ENCODE assay signal across 8 mouse cellular contexts in genomic region chr11:97399958-97400710, GRCm38 (mm10). TPM values are rescaled to one million over a fixed set of nuclear protein-coding genes. Genes with fewer than 3 reads are reported as not detected.
DNase-seq lines count a peak whose midpoint lies in the region; ATAC-seq and TF ChIP-seq lines count a peak whose summit lies in the region.

No protein-coding gene starts in this region.

- no peak overlapping the region for H3ac ChIP-seq in C2C12 (ENCODE audit: control insufficient read depth, insufficient read length, low read depth)

- no peak overlapping the region for H3K4me3 ChIP-seq in C2C12 (ENCODE audit: insufficient read depth, poor library complexity, severe bottlenecking)
- H3K4me3 ChIP-seq in bone marrow, adult 2 months (replicated peaks; ENCODE audit: control insufficient read depth, low read depth, low read length) = peak overlapping the region; percentile 5
- peak overlapping the region; percentile 34 for H3K4me3 ChIP-seq in embryonic facial prominence, embryonic 15.5 days (replicated peaks)
- H3K4me3 ChIP-seq in heart, embryonic 10.5 days = peak overlapping the region; percentile 54
- H3K4me3 ChIP-seq in kidney, embryonic 14.5 days (ENCODE audit: low read length) = peak overlapping the region; percentile 28; the same call in 1 of the 2 replicates

- H3K79me2 ChIP-seq in C2C12 (ENCODE audit: control insufficient read depth, insufficient read depth) = no peaks in the 10 kb centered on the region

- DNase-seq in heart, embryonic 10.5 days (ENCODE audit: low spot score) = peak; percentile 94
- peak; percentile 82 for DNase-seq in liver
- DNase-seq in spleen, postnatal 36 days (ENCODE audit: low spot score in 2 of 2) = peak; percentile 71 to 73

- WGBS in bone marrow, adult 2 months = 4% methylated on average over 23 of the region's 23 CpGs
- WGBS in embryonic facial prominence, embryonic 15.5 days = 2% methylated on average over 23 of the region's 23 CpGs
- 3% methylated on average over 23 of the region's 23 CpGs for WGBS in heart, embryonic 10.5 days
- WGBS in kidney, embryonic 14.5 days = 3% methylated on average over 23 of the region's 23 CpGs

- H3K27me3 ChIP-seq in C2C12 (ENCODE audit: control insufficient read depth, insufficient read depth, insufficient read length) = no peaks in the 10 kb centered on the region
- no peaks in the 10 kb centered on the region for H3K27me3 ChIP-seq in embryonic facial prominence, embryonic 15.5 days
- H3K27me3 ChIP-seq in heart, embryonic 10.5 days (ENCODE audit: insufficient read depth, poor library complexity, severe bottlenecking) = peaks cover 26% of the 10 kb centered on the region
- peaks cover 4% of the 10 kb centered on the region; the same call in 1 of the 2 replicates for H3K27me3 ChIP-seq in kidney, embryonic 14.5 days (ENCODE audit: control insufficient read depth, insufficient read depth, low read length)

- H3K9ac ChIP-seq in embryonic facial prominence, embryonic 15.5 days = no peak overlapping the region
- H3K9ac ChIP-seq in kidney, embryonic 14.5 days (ENCODE audit: low read depth, low read length) = no peak overlapping the region

- H3K9me3 ChIP-seq in embryonic facial prominence, embryonic 15.5 days (replicated peaks) = no peaks in the 10 kb centered on the region
- no peaks in the 10 kb centered on the region for H3K9me3 ChIP-seq in heart, embryonic 10.5 days
- H3K9me3 ChIP-seq in kidney, embryonic 14.5 days (ENCODE audit: control insufficient read depth, low read length) = no peaks in the 10 kb centered on the region

- H3K36me3 ChIP-seq in C2C12 (ENCODE audit: control insufficient read depth, insufficient read depth) = no peaks in the 10 kb centered on the region
- peaks cover 12% of the 10 kb centered on the region for H3K36me3 ChIP-seq in embryonic facial prominence, embryonic 15.5 days
- H3K36me3 ChIP-seq in heart, embryonic 10.5 days = peaks cover 19% of the 10 kb centered on the region; the same call in 1 of the 2 replicates
- peaks cover 6% of the 10 kb centered on the region; the same call in 1 of the 2 replicates for H3K36me3 ChIP-seq in kidney, embryonic 14.5 days (ENCODE audit: control insufficient read depth, insufficient read depth, low read length)

- peaks cover 1% of the 10 kb centered on the region for H3K4me1 ChIP-seq in bone marrow, adult 2 months (ENCODE audit: control insufficient read depth, insufficient read depth, low read length)
- peaks cover 25% of the 10 kb centered on the region for H3K4me1 ChIP-seq in embryonic facial prominence, embryonic 15.5 days
- H3K4me1 ChIP-seq in heart, embryonic 10.5 days = peaks cover 40% of the 10 kb centered on the region
- peaks cover 12% of the 10 kb centered on the region for H3K4me1 ChIP-seq in kidney, embryonic 14.5 days (ENCODE audit: control insufficient read depth, insufficient read depth, low read length)

- TF ChIP-seq CTCF in C2C12 (IDR thresholded peaks at IDR 0.05; ENCODE audit: control insufficient read depth, insufficient read depth, insufficient read length) = peak; percentile 94
- peak; percentile 95 for TF ChIP-seq CTCF in bone marrow, adult 2 months (IDR thresholded peaks at IDR 0.05; ENCODE audit: control insufficient read depth, insufficient read depth, low read length)

- TF ChIP-seq POLR2A in bone marrow, adult 2 months (IDR thresholded peaks at IDR 0.05; ENCODE audit: borderline replicate concordance, control insufficient read depth, low read depth, low read length) = peak; percentile 47; the same call in 1 of the 2 replicates

- H3K4me2 ChIP-seq in embryonic facial prominence, embryonic 15.5 days (replicated peaks) = peak overlapping the region; percentile 63
- peak overlapping the region; percentile 60 for H3K4me2 ChIP-seq in kidney, embryonic 14.5 days (replicated peaks; ENCODE audit: low read depth, low read length)

- no peaks in the 10 kb centered on the region for H3K79me3 ChIP-seq in C2C12 (ENCODE audit: low read depth)

- H3K27ac ChIP-seq in bone marrow, adult 2 months (ENCODE audit: control insufficient read depth, insufficient read depth, low read depth, low read length, poor library complexity) = no peak overlapping the region
- no peak overlapping the region for H3K27ac ChIP-seq in embryonic facial prominence, embryonic 15.5 days (replicated peaks)
- peak overlapping the region; percentile 67 for H3K27ac ChIP-seq in heart, embryonic 10.5 days
- no peak overlapping the region for H3K27ac ChIP-seq in kidney, embryonic 14.5 days (ENCODE audit: low read depth, low read length)

- ATAC-seq in embryonic facial prominence, embryonic 15.5 days (ENCODE audit: insufficient number of reproducible peaks, low FRiP score, low TSS enrichment, low read depth) = peak; percentile 40; the same call in 1 of the 2 replicates
- peak; percentile 72 for ATAC-seq in kidney, embryonic 14.5 days (ENCODE audit: low FRiP score, low TSS enrichment)
- ATAC-seq in monocyte, adult 5-6 weeks (replicated peaks; ENCODE audit: insufficient number of reproducible peaks, low FRiP score, low TSS enrichment, poor library complexity, severe bottlenecking) = peak; percentile 83

TF ChIP-seq in C2C12, 6 proteins besides CTCF, POLR2A, EP300 and RAD21:
- TF ChIP-seq USF1 (IDR thresholded peaks at IDR 0.05; ENCODE audit: low read depth) (no peak), FOSL1 (IDR thresholded peaks at IDR 0.05; ENCODE audit: insufficient read depth, low read length, poor library complexity, severe bottlenecking) (no peak), CEBPB (IDR thresholded peaks at IDR 0.05; ENCODE audit: low read depth) (no peak), MYOD1 (IDR thresholded peaks at IDR 0.05; ENCODE audit: control insufficient read depth, insufficient read length, low read depth) (no peak), MYOG (IDR thresholded peaks at IDR 0.05; ENCODE audit: control insufficient read depth, extremely low read depth, insufficient read length) (no peak), MAX (IDR thresholded peaks at IDR 0.05) (no peak)

RNA-seq across cellular contexts. Expression of gene Arhgap23, which starts 15.2 kb away (rescaled TPM):
- polyA plus RNA-seq in C2C12 (2012; fragmentation: generic; extraction: Trizol) = 23.9 TPM
- polyA plus RNA-seq in bone marrow, adult 2 months (2011; ENCODE audit: insufficient read depth, insufficient read length, low replicate concordance, missing spikeins) = 32.9 and 39.9 TPM in 2 replicates
- 9.6 and 10.4 TPM in 2 replicates for polyA plus RNA-seq in embryonic facial prominence, embryonic 15.5 days (2015; fragmentation: Nextera tagmentation; extraction: Ambion mirVana)
- polyA plus RNA-seq in heart, embryonic 10.5 days (2016; fragmentation: Nextera tagmentation; extraction: Ambion mirVana) = 6.8 and 7.8 TPM in 2 replicates
- 5.2 and 7.4 TPM in 2 replicates for polyA plus RNA-seq in kidney, embryonic 14.5 days (2014; fragmentation: Nextera tagmentation; extraction: Ambion mirVana)
- 4.7 to 5.8 TPM (median 5.0 TPM) in 3 replicates for total RNA-seq in monocyte, adult 5-6 weeks (2017)

RNA-seq across cellular contexts. Expression of gene Socs7, which starts 37.8 kb away (rescaled TPM):
- polyA plus RNA-seq in C2C12 (2012; fragmentation: generic; extraction: Trizol) = 8.1 TPM
- polyA plus RNA-seq in bone marrow, adult 2 months (2011; ENCODE audit: insufficient read depth, insufficient read length, low replicate concordance, missing spikeins) = 4.3 and 5.2 TPM in 2 replicates
- polyA plus RNA-seq in embryonic facial prominence, embryonic 15.5 days (2015; fragmentation: Nextera tagmentation; extraction: Ambion mirVana) = 4.8 TPM in 2 replicates
- 3.2 and 3.4 TPM in 2 replicates for polyA plus RNA-seq in heart, embryonic 10.5 days (2016; fragmentation: Nextera tagmentation; extraction: Ambion mirVana)
- polyA plus RNA-seq in kidney, embryonic 14.5 days (2014; fragmentation: Nextera tagmentation; extraction: Ambion mirVana) = 2.5 and 3.7 TPM in 2 replicates
- 16.8 to 18.8 TPM (median 18.0 TPM) in 3 replicates for total RNA-seq in monocyte, adult 5-6 weeks (2017)

RNA-seq across cellular contexts. Expression of gene Gpr179, which starts 48.3 kb away (rescaled TPM):
- 0.05 TPM for polyA plus RNA-seq in C2C12 (2012; fragmentation: generic; extraction: Trizol)
- not detected in 2 replicates for polyA plus RNA-seq in bone marrow, adult 2 months (2011; ENCODE audit: insufficient read depth, insufficient read length, low replicate concordance, missing spikeins)
- 0.05 and 0.18 TPM in 2 replicates for polyA plus RNA-seq in embryonic facial prominence, embryonic 15.5 days (2015; fragmentation: Nextera tagmentation; extraction: Ambion mirVana)
- polyA plus RNA-seq in heart, embryonic 10.5 days (2016; fragmentation: Nextera tagmentation; extraction: Ambion mirVana) = 0.04 and 0.12 TPM in 2 replicates
- 0.07 and 0.10 TPM in 2 replicates for polyA plus RNA-seq in kidney, embryonic 14.5 days (2014; fragmentation: Nextera tagmentation; extraction: Ambion mirVana)
- total RNA-seq in monocyte, adult 5-6 weeks (2017) = 0.29 to 0.39 TPM in 2 of 3 replicates, not detected in the other
